Mouse (Mus musculus) gastrocnemius, postnatal 10 days (tissue): ENCODE measurements around the gene Sez6l2. TPM values are rescaled to one million over a fixed set of nuclear protein-coding genes. Genes with fewer than 3 reads are reported as not detected.

Experiments
- total RNA-seq, 2 experiments: library from RNA; stranded (reverse); gene quantifications; 2 replicates each; pipeline ENCODE4 v1.2.3; 2021

Gene Sez6l2
- total RNA-seq, 2 experiments from 2014 or later, result 5.9 to 10.5 TPM

Other genes starting within 250 kb of the Sez6l2 start
- 1 to 10 TPM; 5.0 to 7.0 TPM for gene Coro1a, start 242.8 kb upstream of the Sez6l2 start, total RNA-seq
- gene Mapk3, start 191.0 kb upstream of the Sez6l2 start, total RNA-seq, result 10 to 100 TPM; 43.7 to 54.7 TPM
- 1 to 10 TPM; 1.0 to 4.0 TPM for gene Gdpd3, start 184.2 kb upstream of the Sez6l2 start, total RNA-seq
- 10 to 100 TPM; 56.3 to 62.9 TPM for gene Ypel3, start 173.6 kb upstream of the Sez6l2 start, total RNA-seq
- under 1 TPM; 0.38 to 0.75 TPM for gene Tbx6, start 169.1 kb upstream of the Sez6l2 start, total RNA-seq
- 10 to 100 TPM; 44.2 to 48.8 TPM for gene Ppp4c, start 158.1 kb upstream of the Sez6l2 start, total RNA-seq
- 10 to 100 TPM; 10.3 to 10.5 TPM for gene Fam57b, start 152.9 kb upstream of the Sez6l2 start, total RNA-seq
- not detected for gene 4930451I11Rik, start 118.9 kb upstream of the Sez6l2 start, total RNA-seq
- gene Doc2a, start 103.1 kb upstream of the Sez6l2 start, total RNA-seq, result under 1 TPM; 0.14 to 0.68 TPM
- 10 to 100 TPM; 11.9 to 18.1 TPM for gene Hirip3, start 88.6 kb upstream of the Sez6l2 start, total RNA-seq
- 10 to 100 TPM; 18.6 to 23.6 TPM for gene Ino80e, start 88.2 kb upstream of the Sez6l2 start, total RNA-seq
- 10 to 100 TPM; 40.2 to 52.3 TPM for gene Taok2, start 65.9 kb upstream of the Sez6l2 start, total RNA-seq
- 10 to 100 TPM; 16.2 to 17.3 TPM for gene Tmem219, start 27.6 kb upstream of the Sez6l2 start, total RNA-seq
- 1 to 10 TPM; 3.7 to 5.0 TPM for gene Kctd13, start 21.7 kb upstream of the Sez6l2 start, total RNA-seq
- gene Asphd1, start 981 bp upstream of the Sez6l2 start, total RNA-seq, result under 1 TPM in 1 of 2 experiments, not detected in 1; 0.35 TPM
- gene Cdipt, start 25.4 kb downstream of the Sez6l2 start, total RNA-seq, result 10 to 100 TPM; 38.3 to 39.9 TPM
- under 1 TPM; 0.42 to 0.45 TPM for gene Cdiptos, start 25.5 kb downstream of the Sez6l2 start, total RNA-seq
- 10 to 100 TPM; 23.3 to 28.3 TPM for gene Mvp, start 64.1 kb downstream of the Sez6l2 start, total RNA-seq
- gene Pagr1b, start 65.9 kb downstream of the Sez6l2 start, total RNA-seq, result 1 to 10 TPM in 1 of 2 experiments, not detected in 1; 1.5 TPM
- gene Pagr1a, start 66.8 kb downstream of the Sez6l2 start, total RNA-seq, result 1 to 10 TPM; 2.5 to 8.2 TPM
- 10 to 100 TPM; 17.5 to 23.1 TPM for gene Gm42742, start 70.5 kb downstream of the Sez6l2 start, total RNA-seq
- 1 to 10 TPM; 1.9 to 4.6 TPM for gene Prrt2, start 70.6 kb downstream of the Sez6l2 start, total RNA-seq
- gene Maz, start 76.5 kb downstream of the Sez6l2 start, total RNA-seq, result 10 to 100 TPM; 75.6 to 92.8 TPM
- 10 to 100 TPM; 10.8 to 12.5 TPM for gene Kif22, start 91.9 kb downstream of the Sez6l2 start, total RNA-seq
- gene Zg16, start 136.8 kb downstream of the Sez6l2 start, total RNA-seq, result not detected
- 1 to 10 TPM in 1 of 2 experiments, under 1 TPM in 1; 0.59 to 2.1 TPM for gene AI467606, start 140.8 kb downstream of the Sez6l2 start, total RNA-seq
- 1 to 10 TPM; 1.9 to 2.3 TPM for gene Qprt, start 171.7 kb downstream of the Sez6l2 start, total RNA-seq
- gene Spn, start 187.3 kb downstream of the Sez6l2 start, total RNA-seq, result under 1 TPM; 0.16 to 0.86 TPM
- 10 to 100 TPM; 36.7 to 41.1 TPM for gene Cd2bp2, start 245.5 kb downstream of the Sez6l2 start, total RNA-seq